Mouse (Mus musculus) C2C12 (cell line): ENCODE measurements around the gene Hsd11b2.

Source experiments
- CTCF ChIP-seq: IDR thresholded peaks from one replicate; pipeline ENCODE4 v1.5.1; 2011; ENCODE audit not compliant: control insufficient read depth, insufficient read depth, insufficient read length
- USF1 ChIP-seq: IDR thresholded peaks from one replicate; pipeline ENCODE4 v1.6.1; 2011; ENCODE audit warnings: low read depth, mild to moderate bottlenecking, control low read depth, moderate library complexity

- TF ChIP-seq CTCF (no peak), USF1 (no peak)
Observed at GRCm38 (mm10) chr8:105493495-105493894, 25.1 kb upstream of the Hsd11b2 start.
